15 mouse cellular contexts compared by ENCODE assay signal in genomic region chr16:32703312-32703912, GRCm38 (mm10). TPM values are rescaled to one million over a fixed set of nuclear protein-coding genes. Genes with fewer than 3 reads are reported as not detected.
DNase-seq lines count a peak whose midpoint lies in the region; ATAC-seq and TF ChIP-seq lines count a peak whose summit lies in the region.
"Had no signal": no experiment of that assay in that cellular context is flagged by ENCODE, and none has a peak within 500 bp of the region (broad histone marks: within the 10 kb centered on the region; RNA-seq: fewer than 3 reads in every experiment).

No protein-coding gene starts in this region.

- TF ChIP-seq CTCF in kidney, postnatal 0 days (IDR thresholded peaks at IDR 0.05; ENCODE audit: low read depth): no peak
- TF ChIP-seq CTCF in kidney, adult 2 months (conservative IDR thresholded peaks at IDR 0.05; ENCODE audit: insufficient read depth, insufficient read length, low read depth, low read length): no peak

- TF ChIP-seq POLR2A in kidney, adult 2 months (IDR thresholded peaks at IDR 0.05; ENCODE audit: low read depth, low read length): no peak

- H3K4me3 ChIP-seq in kidney, postnatal 0 days (replicated peaks; ENCODE audit: low read depth, low read length): no peak overlapping the region
- H3K4me3 ChIP-seq in kidney, adult 2 months (ENCODE audit: insufficient read depth, low read depth, low read length): no peak overlapping the region
- no peak overlapping the region for H3K4me3 ChIP-seq in lung, embryonic 16.5 days (ENCODE audit: low read length)
- H3K4me3 ChIP-seq: layer of hippocampus, adult 2 months; midbrain, embryonic 10.5 days; myocyte had no signal

- H3K4me1 ChIP-seq in kidney, postnatal 0 days (replicated peaks; ENCODE audit: insufficient read depth, low read length): peaks cover 11% of the 10 kb centered on the region
- H3K4me1 ChIP-seq in kidney, adult 2 months (ENCODE audit: control insufficient read depth, insufficient read depth, low read length): 0 out of 2 replicates have a peak, but pooled peaks cover 2% of the 10 kb centered on the region
- peaks cover 20% of the 10 kb centered on the region for H3K4me1 ChIP-seq in lung, embryonic 16.5 days (replicated peaks; ENCODE audit: control insufficient read depth, insufficient read depth, low read length)

- DNase-seq in embryo, embryonic 10.5 days (ENCODE audit: low spot score): peak; percentile 45
- no peak for DNase-seq in embryo, embryonic 11 days
- DNase-seq in kidney, postnatal 0 days (ENCODE audit: low spot score): no peak
- no peak for DNase-seq in kidney, adult 2 months
- DNase-seq in 3T3-L1 (ENCODE audit: low read depth, low spot score): peak; percentile 30
- DNase-seq in frontal cortex, postnatal 10 days (ENCODE audit: low spot score in 2 of 2): no peak
- DNase-seq: B cell, adult 2 months; heart, postnatal 14 days; thymus, adult 2 months had no signal

- H3K4me2 ChIP-seq in kidney, postnatal 0 days (ENCODE audit: low read length): no peak overlapping the region
- H3K4me2 ChIP-seq in lung, embryonic 16.5 days (ENCODE audit: low read depth, low read length): no peak overlapping the region

- H3K9ac ChIP-seq in kidney, postnatal 0 days (ENCODE audit: low read depth, low read length): no peak overlapping the region
- no peak overlapping the region for H3K9ac ChIP-seq in lung, embryonic 16.5 days (ENCODE audit: low read length)

- H3K27ac ChIP-seq in kidney, postnatal 0 days: peak overlapping the region; percentile 58
- no peak overlapping the region for H3K27ac ChIP-seq in kidney, adult 2 months (ENCODE audit: insufficient read depth, low read depth, low read length)
- peak overlapping the region; percentile 76 for H3K27ac ChIP-seq in lung, embryonic 16.5 days (ENCODE audit: low read length)
- H3K27ac ChIP-seq: layer of hippocampus, adult 2 months; midbrain, embryonic 10.5 days had no signal

- no peaks in the 10 kb centered on the region for H3K36me3 ChIP-seq in kidney, postnatal 0 days (ENCODE audit: insufficient read depth, low read length)
- H3K36me3 ChIP-seq in kidney, adult 2 months (ENCODE audit: control insufficient read depth, insufficient read depth, low read length): no peaks in the 10 kb centered on the region
- no peaks in the 10 kb centered on the region for H3K36me3 ChIP-seq in lung, embryonic 16.5 days (ENCODE audit: control insufficient read depth, insufficient read depth, low read length)
- H3K36me3 ChIP-seq: midbrain, embryonic 10.5 days had no signal

- 49% methylated on average over 9 of the region's 9 CpGs for WGBS in kidney, postnatal 0 days
- WGBS in kidney, adult 2 months: 49% methylated on average over 9 of the region's 9 CpGs
- 34% methylated on average over 9 of the region's 9 CpGs for WGBS in lung, embryonic 16.5 days

- ATAC-seq in kidney, postnatal 0 days (replicated peaks; ENCODE audit: low FRiP score, low read depth): no peak
- ATAC-seq in lung, embryonic 16.5 days (ENCODE audit: low read depth): peak; percentile 41
- ATAC-seq in activated CD4-positive, CD25-positive, alpha-beta regulatory T cell, adult 4 months: no peak
- ATAC-seq: forebrain, embryonic 16.5 days had no signal

- H3K9me3 ChIP-seq in kidney, postnatal 0 days (replicated peaks; ENCODE audit: low read length): no peaks in the 10 kb centered on the region
- H3K9me3 ChIP-seq in lung, embryonic 16.5 days (ENCODE audit: control insufficient read depth, low read length): no peaks in the 10 kb centered on the region
- H3K9me3 ChIP-seq: midbrain, embryonic 10.5 days had no signal

- H3K27me3 ChIP-seq in kidney, postnatal 0 days (ENCODE audit: insufficient read depth, low read length): no peaks in the 10 kb centered on the region
- no peaks in the 10 kb centered on the region for H3K27me3 ChIP-seq in kidney, adult 2 months (replicated peaks; ENCODE audit: control insufficient read depth, insufficient read depth, low read length)
- H3K27me3 ChIP-seq in lung, embryonic 16.5 days (ENCODE audit: control insufficient read depth, insufficient read depth, low read depth, low read length): no peaks in the 10 kb centered on the region

RNA-seq across cellular contexts. Expression of gene Muc4, which starts 32.3 kb away (rescaled TPM):
- 0.14 and 0.28 TPM in 2 replicates for polyA plus RNA-seq in kidney, postnatal 0 days (2015; fragmentation: Nextera tagmentation; extraction: Ambion mirVana)
- polyA plus RNA-seq in kidney, adult 2 months (2012; rRNA removed): 0.16 and 0.41 TPM in 2 replicates
- 1.6 and 3.4 TPM in 2 replicates for polyA plus RNA-seq in lung, embryonic 16.5 days (2015; fragmentation: Nextera tagmentation; extraction: Ambion mirVana)
- not detected for polyA plus RNA-seq in activated CD4-positive, CD25-positive, alpha-beta regulatory T cell, adult 4 months (2017; shearing (Covaris generic))
- polyA plus RNA-seq: forebrain, embryonic 16.5 days had no signal

RNA-seq across cellular contexts. Expression of gene Tnk2, which starts 59.7 kb away (rescaled TPM):
- 8.4 and 8.5 TPM in 2 replicates for polyA plus RNA-seq in kidney, postnatal 0 days (2015; fragmentation: Nextera tagmentation; extraction: Ambion mirVana)
- 35.8 and 40.8 TPM in 2 replicates for polyA plus RNA-seq in kidney, adult 2 months (2012; rRNA removed)
- polyA plus RNA-seq in lung, embryonic 16.5 days (2015; fragmentation: Nextera tagmentation; extraction: Ambion mirVana): 15.4 and 18.0 TPM in 2 replicates
- polyA plus RNA-seq in activated CD4-positive, CD25-positive, alpha-beta regulatory T cell, adult 4 months (2017; shearing (Covaris generic)): 10 to 100 TPM in 1 of 2 experiments, 1 to 10 TPM in 1; 5.6 to 10.3 TPM

Comparison
In these comparisons a context has a peak if more than half of its experiments do, and no peak if none do; other contexts are left out.
1. DNase-seq: peak in embryo, embryonic 10.5 days (single experiment) and 3T3-L1 (single experiment); none in embryo, embryonic 11 days (single experiment), kidney, postnatal 0 days (single experiment), kidney, adult 2 months (single experiment) and frontal cortex, postnatal 10 days (0 of 2).